Mouse (Mus musculus): ENCODE data around the gene Smg1. TPM values are rescaled to one million over a fixed set of nuclear protein-coding genes. Genes with fewer than 3 reads are reported as not detected.

The Smg1 gene
- polyA plus RNA-seq, 1 experiment from 2014 or later, result 16.5 TPM

GRCm38 (mm10) chr7:118242911-118243412 is 508 bp downstream of the Smg1 start:
- peak overlapping the region; percentile 99 for H3K9ac ChIP-seq
- peak; percentile 35 for ATAC-seq (ENCODE audit: low FRiP score, low read depth)
- H3K9me3 ChIP-seq, result no peaks in the 10 kb centered on the region
- H3K4me3 ChIP-seq, result peak overlapping the region; percentile 98
- H3K27me3 ChIP-seq, result no peaks in the 10 kb centered on the region
- H3K4me2 ChIP-seq, result peak overlapping the region; percentile 72
- peaks cover 19% of the 10 kb centered on the region for H3K4me1 ChIP-seq (replicated peaks)
- no peaks in the 10 kb centered on the region for H3K36me3 ChIP-seq
- under 1% methylated on average over 50 of the region's 50 CpGs for WGBS
- peak overlapping the region; percentile 86 for H3K27ac ChIP-seq (replicated peaks)

DNA sequence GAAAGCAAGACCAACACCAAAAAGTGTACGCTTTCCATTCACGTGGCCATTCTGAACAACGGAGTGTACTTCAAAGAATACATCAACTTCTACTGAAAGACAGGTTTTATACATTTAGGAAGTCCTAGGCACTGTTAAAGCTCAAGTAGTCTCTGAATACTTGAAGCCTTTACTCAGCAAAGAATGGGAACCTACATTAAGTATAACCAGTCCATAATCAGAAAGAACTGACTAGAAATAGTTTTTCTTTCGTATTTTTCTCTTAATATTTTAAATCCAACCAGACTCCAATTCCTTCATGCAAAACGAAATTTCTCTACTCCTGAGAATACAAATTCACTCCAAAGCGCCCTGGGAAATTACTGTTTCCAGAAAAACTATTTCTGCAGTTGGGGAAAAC is 1.2 kb downstream of the Smg1 start:
- H3K27me3 ChIP-seq, result no peaks in the 10 kb centered on the region
- no peaks in the 10 kb centered on the region for H3K9me3 ChIP-seq
- H3K27ac ChIP-seq (replicated peaks), result no peak overlapping the region
- H3K9ac ChIP-seq, result peak overlapping the region; percentile 99
- peak overlapping the region; percentile 98 for H3K4me3 ChIP-seq
- 23% methylated on average over 6 of the region's 6 CpGs for WGBS
- H3K4me1 ChIP-seq (replicated peaks), result peaks cover 19% of the 10 kb centered on the region
- H3K4me2 ChIP-seq, result peak overlapping the region; percentile 72
- no peak for ATAC-seq (ENCODE audit: low FRiP score, low read depth)
- H3K36me3 ChIP-seq, result no peaks in the 10 kb centered on the region

GRCm38 (mm10) chr7:118240402-118240801 is 3.1 kb downstream of the Smg1 start:
- no peak overlapping the region for H3K4me2 ChIP-seq
- ATAC-seq (ENCODE audit: low FRiP score, low read depth), result no peak
- H3K36me3 ChIP-seq, result no peaks in the 10 kb centered on the region
- H3K27ac ChIP-seq (replicated peaks), result no peak overlapping the region
- no peak overlapping the region for H3K4me3 ChIP-seq
- peaks cover 19% of the 10 kb centered on the region for H3K4me1 ChIP-seq (replicated peaks)
- no peaks in the 10 kb centered on the region for H3K27me3 ChIP-seq
- H3K9ac ChIP-seq, result no peak overlapping the region
- H3K9me3 ChIP-seq, result no peaks in the 10 kb centered on the region

- no peak overlapping the region for H3K9ac ChIP-seq
- H3K4me3 ChIP-seq, result no peak overlapping the region
- H3K9me3 ChIP-seq, result no peaks in the 10 kb centered on the region
- ATAC-seq (ENCODE audit: low FRiP score, low read depth), result no peak
- no peak overlapping the region for H3K4me2 ChIP-seq
- peaks cover 19% of the 10 kb centered on the region for H3K4me1 ChIP-seq (replicated peaks)
- 93% methylated on average over 5 of the region's 5 CpGs for WGBS
- no peaks in the 10 kb centered on the region for H3K36me3 ChIP-seq
- H3K27me3 ChIP-seq, result no peaks in the 10 kb centered on the region
- no peak overlapping the region for H3K27ac ChIP-seq (replicated peaks)
Observed at GRCm38 (mm10) chr7:118239996-118240395, 3.5 kb downstream of the Smg1 start.

DNA sequence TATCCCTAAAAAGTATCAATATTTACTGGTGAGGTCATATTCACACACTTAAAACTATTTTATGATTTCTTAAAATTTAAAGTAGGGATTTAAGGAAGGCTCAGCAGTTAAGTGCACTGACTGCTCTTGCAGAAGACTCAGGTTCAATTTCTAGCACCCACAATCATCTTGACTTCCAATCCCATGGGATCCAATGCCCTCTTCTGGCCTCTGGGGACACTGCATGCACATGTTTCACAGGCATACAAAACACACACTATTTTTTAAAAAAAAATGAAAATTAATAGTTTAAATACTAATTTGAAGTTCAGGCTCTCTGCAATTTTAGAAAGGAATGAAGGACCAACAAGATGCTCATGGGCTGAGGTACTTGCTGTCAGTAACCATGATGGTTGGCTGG is 6.5 kb downstream of the Smg1 start:
- Histone ChIP-seq H3K27ac (replicated peaks) (no peak overlapping the region), H3K4me2 (no peak overlapping the region), H3K27me3 (no peaks in the 10 kb centered on the region), H3K4me3 (no peak overlapping the region), H3K4me1 (replicated peaks) (peaks cover 12% of the 10 kb centered on the region), H3K36me3 (no peaks in the 10 kb centered on the region), H3K9ac (no peak overlapping the region), H3K9me3 (no peaks in the 10 kb centered on the region)
- no peak for ATAC-seq (ENCODE audit: low FRiP score, low read depth)

- no peak overlapping the region for H3K4me3 ChIP-seq
- WGBS, result 94% methylated on average over 1 of the region's 1 CpGs
Observed at GRCm38 (mm10) chr7:118234236-118234635, 9.2 kb downstream of the Smg1 start.

GRCm38 (mm10) chr7:118232613-118233012 is 10.9 kb downstream of the Smg1 start:
- no peak overlapping the region for H3K4me3 ChIP-seq
- H3K9ac ChIP-seq, result no peak overlapping the region
- H3K9me3 ChIP-seq, result no peaks in the 10 kb centered on the region
- no peaks in the 10 kb centered on the region for H3K4me1 ChIP-seq (replicated peaks)
- no peaks in the 10 kb centered on the region for H3K36me3 ChIP-seq
- H3K27me3 ChIP-seq, result no peaks in the 10 kb centered on the region
- H3K27ac ChIP-seq (replicated peaks), result no peak overlapping the region
- ATAC-seq (ENCODE audit: low FRiP score, low read depth), result no peak
- H3K4me2 ChIP-seq, result no peak overlapping the region

More at GRCm38 (mm10) chr7:118234236-118234635, 9.2 kb downstream of the Smg1 start:
- ATAC-seq (ENCODE audit: low FRiP score, low read depth), result no peak
- no peak overlapping the region for H3K4me2 ChIP-seq
- no peak overlapping the region for H3K27ac ChIP-seq (replicated peaks)
- H3K9ac ChIP-seq, result no peak overlapping the region
- H3K36me3 ChIP-seq, result no peaks in the 10 kb centered on the region
- no peaks in the 10 kb centered on the region for H3K9me3 ChIP-seq
- H3K4me1 ChIP-seq (replicated peaks), result no peaks in the 10 kb centered on the region
- no peaks in the 10 kb centered on the region for H3K27me3 ChIP-seq

GRCm38 (mm10) chr7:118219777-118220176 is 23.7 kb downstream of the Smg1 start:
- no peaks in the 10 kb centered on the region for H3K9me3 ChIP-seq
- H3K4me2 ChIP-seq, result no peak overlapping the region
- H3K36me3 ChIP-seq, result no peaks in the 10 kb centered on the region
- H3K4me3 ChIP-seq, result no peak overlapping the region
- H3K27me3 ChIP-seq, result no peaks in the 10 kb centered on the region
- no peak overlapping the region for H3K9ac ChIP-seq
- 88% methylated on average over 2 of the region's 2 CpGs for WGBS
- no peaks in the 10 kb centered on the region for H3K4me1 ChIP-seq (replicated peaks)
- no peak overlapping the region for H3K27ac ChIP-seq (replicated peaks)
- no peak for ATAC-seq (ENCODE audit: low FRiP score, low read depth)

DNA sequence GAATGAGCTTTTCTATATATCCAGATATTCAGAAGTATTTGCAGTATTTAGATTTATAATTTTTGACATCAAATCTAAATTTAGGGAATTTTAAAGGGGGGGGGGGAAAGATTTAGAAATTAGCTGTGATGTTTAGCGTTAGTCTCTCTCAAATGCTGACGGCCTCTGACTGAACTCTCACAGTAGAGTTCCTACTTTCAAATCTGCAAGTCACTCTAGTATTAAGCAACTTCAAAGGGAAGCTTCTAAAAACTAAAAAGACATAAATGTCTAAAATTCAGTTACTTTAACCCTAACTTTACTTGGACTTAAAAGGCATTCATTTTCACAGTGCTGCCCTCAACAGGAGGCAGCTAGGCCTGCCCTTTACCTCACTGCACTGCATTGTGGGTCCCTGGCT is 37.1 kb downstream of the Smg1 start:
- H3K9ac ChIP-seq, result no peak overlapping the region
- no peak for ATAC-seq (ENCODE audit: low FRiP score, low read depth)
- H3K4me1 ChIP-seq (replicated peaks), result no peaks in the 10 kb centered on the region

DNA sequence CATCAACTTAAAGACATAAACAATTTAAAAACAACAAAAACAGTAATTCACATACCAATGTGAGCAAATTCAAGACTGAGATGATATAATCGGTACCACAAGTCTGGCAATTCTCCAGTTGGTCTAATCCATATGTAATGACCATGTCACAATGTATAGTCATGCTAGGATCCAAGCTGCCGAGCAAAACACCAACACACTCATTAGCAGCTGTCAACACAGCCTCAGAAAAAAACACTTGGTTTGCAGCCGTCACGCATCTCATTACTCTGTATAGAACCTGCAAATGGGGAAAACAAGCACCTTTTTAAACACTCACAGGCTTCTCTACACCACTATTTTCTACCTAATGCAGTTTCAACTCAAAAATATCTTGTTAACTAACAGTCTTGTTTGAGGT is 47.7 kb downstream of the Smg1 start:
- Histone ChIP-seq H3K9me3 (no peaks in the 10 kb centered on the region), H3K27me3 (no peaks in the 10 kb centered on the region), H3K4me3 (no peak overlapping the region), H3K36me3 (peaks cover 44% of the 10 kb centered on the region), H3K4me2 (no peak overlapping the region), H3K4me1 (replicated peaks) (no peaks in the 10 kb centered on the region), H3K9ac (no peak overlapping the region), H3K27ac (replicated peaks) (no peak overlapping the region)
- 59% methylated on average over 4 of the region's 4 CpGs for WGBS
- ATAC-seq (ENCODE audit: low FRiP score, low read depth), result no peak

More for the DNA sequence above, 37.1 kb downstream of the Smg1 start:
- H3K36me3 ChIP-seq, result peaks cover 41% of the 10 kb centered on the region
- H3K9me3 ChIP-seq, result no peaks in the 10 kb centered on the region
- H3K4me2 ChIP-seq, result no peak overlapping the region
- WGBS, result 97% methylated on average over 2 of the region's 2 CpGs
- H3K27me3 ChIP-seq, result no peaks in the 10 kb centered on the region
- no peak overlapping the region for H3K27ac ChIP-seq (replicated peaks)
- no peak overlapping the region for H3K4me3 ChIP-seq

- Histone ChIP-seq H3K27ac (replicated peaks) (no peak overlapping the region), H3K9ac (no peak overlapping the region), H3K4me2 (no peak overlapping the region), H3K9me3 (no peaks in the 10 kb centered on the region), H3K36me3 (peaks cover 47% of the 10 kb centered on the region), H3K4me1 (replicated peaks) (no peaks in the 10 kb centered on the region), H3K4me3 (no peak overlapping the region), H3K27me3 (no peaks in the 10 kb centered on the region)
- ATAC-seq (ENCODE audit: low FRiP score, low read depth), result no peak
- WGBS, result 92% methylated on average over 4 of the region's 4 CpGs
Observed at GRCm38 (mm10) chr7:118185878-118186277, 57.6 kb downstream of the Smg1 start.

DNA sequence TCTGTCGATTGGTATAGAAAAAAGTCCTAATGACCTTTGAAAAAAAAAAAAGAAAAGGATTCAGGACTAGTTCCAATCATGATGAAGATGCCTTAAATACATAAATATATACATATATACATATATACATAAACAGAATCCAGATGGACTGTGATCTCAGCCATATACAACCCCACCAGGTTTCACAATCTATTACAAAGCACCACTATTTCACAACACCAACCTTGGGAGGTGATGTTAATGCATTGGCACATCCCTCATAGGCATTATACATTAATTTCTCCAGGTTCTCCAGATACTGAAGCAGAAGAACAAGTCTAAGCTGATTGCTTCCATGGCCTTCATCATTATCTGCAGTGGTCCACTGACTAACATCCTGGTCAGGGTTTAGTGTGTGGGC is 58.9 kb downstream of the Smg1 start:
- Histone ChIP-seq H3K4me3 (no peak overlapping the region), H3K27me3 (no peaks in the 10 kb centered on the region), H3K4me2 (no peak overlapping the region), H3K4me1 (replicated peaks) (no peaks in the 10 kb centered on the region), H3K9me3 (no peaks in the 10 kb centered on the region), H3K27ac (replicated peaks) (no peak overlapping the region), H3K9ac (no peak overlapping the region), H3K36me3 (peaks cover 54% of the 10 kb centered on the region)
- 92% methylated on average over 1 of the region's 1 CpGs for WGBS
- ATAC-seq (ENCODE audit: low FRiP score, low read depth), result no peak

DNA sequence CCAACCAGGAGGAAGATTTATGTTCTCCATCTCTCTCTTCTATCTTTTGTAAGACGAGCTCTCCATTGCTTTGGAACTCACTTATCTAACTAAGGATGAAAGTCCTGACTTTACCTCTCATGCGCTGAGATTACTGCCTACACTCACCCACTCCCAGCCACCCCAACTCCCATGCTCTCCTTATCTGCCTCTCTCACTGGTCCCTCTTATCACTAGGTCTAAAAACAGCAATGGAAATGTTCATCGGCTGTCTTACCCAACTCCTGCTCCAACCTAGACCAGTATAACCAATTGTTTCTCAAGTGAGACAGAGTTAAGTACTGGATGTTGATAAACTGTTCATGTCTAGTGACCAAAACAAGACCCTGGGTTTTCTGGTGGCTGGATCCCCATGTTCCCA is 62.3 kb downstream of the Smg1 start:
- Histone ChIP-seq H3K4me3 (no peak overlapping the region), H3K4me2 (no peak overlapping the region), H3K9ac (no peak overlapping the region), H3K36me3 (peaks cover 59% of the 10 kb centered on the region), H3K9me3 (no peaks in the 10 kb centered on the region), H3K4me1 (replicated peaks) (no peaks in the 10 kb centered on the region), H3K27me3 (no peaks in the 10 kb centered on the region), H3K27ac (replicated peaks) (no peak overlapping the region)
- WGBS, result 96% methylated on average over 3 of the region's 3 CpGs
- ATAC-seq (ENCODE audit: low FRiP score, low read depth), result no peak
